Mouse (Mus musculus) cerebellum, postnatal 10 days (tissue): ENCODE measurements around the gene Map1s.

ENCODE experiments used
- DNase-seq, 2 experiments: peaks; one replicate each; pipeline ENCODE4 v3.0.0; 2021; ENCODE audit warnings: mixed read lengths in 2 of 2

Gene Map1s

DNA sequence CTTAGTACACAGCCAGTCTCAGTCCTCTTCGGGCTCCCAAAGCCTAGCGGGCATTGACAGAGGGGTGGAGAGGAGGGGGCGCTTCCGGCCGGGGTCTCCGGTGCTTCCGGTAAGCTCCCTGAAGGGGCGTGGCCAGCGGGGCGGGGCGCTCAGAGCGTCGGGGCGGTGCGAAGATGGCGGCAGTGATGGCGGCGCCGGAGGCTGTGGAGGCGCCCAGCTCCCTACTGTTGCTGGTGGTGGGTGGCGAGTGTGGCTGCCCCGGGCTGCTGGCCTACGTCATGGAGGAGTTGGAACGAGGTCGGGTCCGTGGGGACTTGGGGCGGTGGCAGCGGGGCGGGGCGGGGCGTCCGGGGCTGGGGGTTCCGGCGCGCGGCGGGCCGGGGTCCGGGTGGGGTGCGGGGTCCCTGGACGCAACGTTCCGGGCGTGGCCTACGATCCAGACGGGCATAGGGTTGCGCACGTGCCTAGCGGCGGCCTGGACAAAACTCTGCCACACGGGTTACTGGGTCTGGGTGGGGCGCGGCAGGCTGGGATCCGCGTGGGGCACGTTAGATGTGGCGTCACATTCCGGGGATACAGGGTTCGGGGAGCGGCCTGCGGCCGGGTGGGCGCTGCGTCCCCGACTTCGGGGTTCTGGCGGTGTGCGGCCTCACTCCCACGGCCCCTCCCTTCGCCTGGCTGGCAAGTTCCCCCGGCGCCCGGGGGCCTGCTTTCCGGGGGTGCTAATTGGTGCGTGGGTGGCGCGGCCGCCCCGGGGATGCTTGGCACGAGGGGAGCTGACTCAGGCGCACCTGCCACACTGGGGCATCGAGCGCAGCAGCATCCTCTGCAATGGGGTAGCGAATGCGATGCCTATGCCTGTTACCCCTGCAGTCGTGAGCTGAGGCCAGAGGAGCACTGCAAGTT, at the start of gene Map1s:
Gene Map1s (plus strand): TSS at position 102 of the 906 bp plus-strand sequence.
- peak; percentile 97 to 98 for DNase-seq

DNA sequence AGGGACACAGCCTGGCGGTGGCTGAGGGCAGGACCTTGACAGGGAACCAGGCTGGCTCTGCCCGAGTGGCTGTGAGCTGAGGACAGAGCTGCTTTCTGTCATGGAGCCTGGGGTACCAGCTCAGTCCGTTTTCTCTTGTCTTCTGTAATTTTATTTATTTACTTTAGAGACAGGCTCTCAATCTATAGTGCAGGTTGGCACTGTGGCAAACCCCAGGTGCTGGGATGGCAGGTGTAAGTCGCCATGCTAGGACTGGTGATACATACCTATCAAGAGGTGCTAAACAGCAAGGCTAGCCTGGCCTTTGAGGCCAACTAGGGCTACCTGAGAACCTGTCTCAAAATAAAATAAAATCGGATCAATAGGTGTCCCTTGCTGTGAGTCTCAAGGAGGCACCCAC, 49.7 kb upstream of the Map1s start:
- DNase-seq: no peak

DNA sequence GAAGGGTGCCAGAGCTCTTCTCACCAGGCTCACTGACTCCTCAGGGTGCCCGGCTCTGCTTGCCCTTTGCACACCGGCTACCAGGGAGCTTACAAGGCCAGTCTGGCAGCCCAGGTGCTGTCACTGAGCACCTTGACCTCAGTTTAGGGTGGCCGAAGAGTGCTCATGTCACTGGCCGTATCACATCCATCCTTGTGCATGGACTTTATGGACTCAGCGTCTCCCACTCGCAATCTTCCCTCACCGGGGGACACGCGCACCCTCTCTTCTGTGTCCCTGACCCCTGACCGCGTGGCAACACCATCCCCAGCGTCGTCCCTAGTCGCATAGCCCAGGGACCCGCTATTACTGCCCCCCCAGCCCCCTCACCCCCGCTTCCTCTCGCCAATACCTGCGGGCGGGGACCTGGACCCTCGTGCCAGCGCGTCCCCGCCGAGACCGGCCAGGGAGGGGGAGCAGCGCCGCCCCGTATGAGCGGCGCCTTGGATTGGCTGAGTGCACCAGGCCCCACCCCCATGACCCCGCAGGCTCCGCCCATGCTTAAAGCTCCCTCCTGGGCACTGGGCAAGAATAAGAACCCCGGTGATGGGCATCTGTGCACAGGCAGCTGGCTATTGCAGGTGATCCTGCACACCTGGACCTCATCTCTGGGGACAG, 49.1 kb upstream of the Map1s start:
- peak; percentile 85 to 87 for DNase-seq

DNA sequence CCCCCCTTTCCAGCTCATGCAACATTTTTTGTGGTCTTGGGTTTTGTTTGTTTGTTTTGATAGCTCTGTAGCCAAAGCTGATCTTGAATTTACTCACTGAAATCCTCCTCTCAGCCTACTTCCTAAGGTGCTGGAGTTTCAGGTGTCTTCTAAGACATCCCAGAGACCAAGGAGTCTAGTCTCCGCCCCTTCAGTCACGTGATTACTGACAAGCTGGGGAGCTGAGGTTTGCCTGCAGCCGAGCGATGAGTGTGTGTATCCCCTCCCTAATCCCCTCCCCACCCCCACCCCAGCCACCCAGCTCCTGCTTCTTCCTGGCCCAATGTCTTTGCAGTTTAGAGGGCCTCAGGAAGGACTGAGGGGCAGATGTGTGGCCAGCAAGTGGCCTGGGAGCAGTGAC, 48.2 kb upstream of the Map1s start:
- DNase-seq: no peak

DNA sequence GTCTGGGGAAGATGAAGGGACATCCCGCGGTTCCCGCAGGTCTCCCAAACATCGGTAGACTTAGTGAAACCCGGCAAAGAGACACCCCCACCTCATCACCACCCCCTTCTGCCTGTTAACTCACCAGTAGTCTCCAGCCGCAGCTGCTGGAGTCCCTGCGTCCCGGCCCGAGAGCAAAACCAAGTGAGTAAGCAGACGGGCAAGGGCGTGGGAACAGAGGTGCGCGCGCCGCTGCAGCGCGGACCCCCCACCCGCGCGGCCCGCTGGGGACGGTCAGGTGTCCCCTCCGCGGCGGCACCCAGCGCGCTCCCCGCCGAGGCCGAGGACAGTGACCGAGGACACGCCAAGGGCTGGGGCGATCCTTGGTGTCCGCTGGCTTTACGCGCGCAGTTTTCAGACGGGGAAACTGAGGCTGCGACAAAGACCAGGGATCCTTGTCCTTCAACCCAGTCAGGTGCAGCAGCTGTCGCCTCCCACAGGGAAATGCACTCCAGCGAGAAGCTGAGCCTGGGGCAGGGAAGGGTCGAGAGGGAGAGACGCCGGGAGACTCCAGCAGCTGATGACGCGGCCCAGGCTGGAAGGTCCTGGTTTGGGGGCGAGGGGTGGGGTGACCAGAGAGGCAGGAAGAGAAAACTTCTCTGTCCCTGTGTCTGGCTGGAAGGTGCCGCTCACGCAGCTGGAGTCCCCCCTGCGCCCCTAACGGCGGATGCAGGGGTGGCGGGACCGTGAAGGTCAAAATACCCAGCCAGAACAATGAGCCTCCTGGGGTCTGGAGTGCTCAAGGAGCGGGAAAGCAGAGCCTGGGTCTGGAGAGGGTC, 42.7 kb upstream of the Map1s start, which contains the start of gene Kcnn1:
Gene Kcnn1 (minus strand): TSS at position 435 of the 818 bp plus-strand sequence.
- DNase-seq: peak in 1 of 2 experiments; percentile 40

DNA sequence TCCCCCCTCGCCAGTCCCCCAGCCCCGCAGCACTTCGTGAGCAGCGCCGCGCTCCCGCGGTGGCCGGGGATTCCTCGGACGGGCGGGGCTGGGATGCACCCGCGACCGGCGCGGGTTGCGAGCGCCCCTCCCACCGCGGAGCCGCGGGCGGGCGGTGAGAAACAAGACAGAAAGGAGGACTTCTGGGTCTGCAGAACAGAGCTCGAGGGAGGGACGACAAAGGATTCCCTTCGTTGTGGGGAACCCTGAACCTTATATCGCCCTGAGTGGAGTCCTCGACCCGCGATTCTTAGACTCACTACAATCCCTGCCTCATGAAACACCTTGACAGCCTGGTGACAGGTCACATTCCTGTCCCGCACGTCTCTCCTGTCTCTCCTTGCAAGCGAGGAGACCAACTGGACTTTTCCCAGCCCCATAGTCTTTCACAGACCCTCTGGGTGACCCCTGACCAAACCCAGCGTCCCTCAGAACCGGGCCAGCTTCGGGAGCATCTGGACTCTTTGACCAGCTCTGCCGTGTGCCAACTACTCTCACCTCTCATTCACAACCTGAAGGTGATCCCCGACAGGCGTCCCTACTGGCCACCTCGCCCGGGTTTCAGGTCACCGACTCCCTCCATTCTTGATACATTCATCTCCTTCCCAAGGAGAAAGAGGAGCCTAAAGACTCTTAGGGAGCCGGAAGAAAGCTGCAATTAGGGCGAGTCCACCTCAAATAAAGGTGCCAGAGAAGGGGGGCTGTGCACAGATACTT, 41.6 kb upstream of the Map1s start:
- DNase-seq: peak in 1 of 2 experiments; percentile 65

DNA sequence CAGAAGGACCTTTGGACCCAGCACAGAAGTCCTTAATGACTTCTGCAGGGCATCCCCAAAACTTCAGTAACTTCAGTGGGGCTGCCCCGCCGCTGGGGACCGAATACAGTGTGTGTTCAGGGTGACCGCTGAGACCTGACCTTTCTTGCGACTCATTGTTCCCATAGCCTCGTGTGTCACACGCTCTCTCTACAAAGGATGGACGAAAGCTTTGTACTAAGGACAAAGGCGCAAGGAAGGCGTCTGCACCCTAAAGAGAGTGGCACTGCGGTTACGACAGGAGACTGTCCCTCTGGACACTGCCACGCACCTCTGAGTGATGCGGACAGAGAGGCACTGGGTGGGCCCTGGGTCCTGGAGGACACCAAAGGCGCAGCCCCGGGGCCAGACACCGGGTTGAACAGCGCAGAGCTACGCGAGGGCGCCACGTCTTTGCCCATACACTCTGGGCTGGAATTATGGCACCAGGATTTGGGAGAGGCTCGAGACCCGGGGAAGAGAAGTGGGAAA, 41.0 kb upstream of the Map1s start:
- peak; percentile 62 to 67 for DNase-seq

DNA sequence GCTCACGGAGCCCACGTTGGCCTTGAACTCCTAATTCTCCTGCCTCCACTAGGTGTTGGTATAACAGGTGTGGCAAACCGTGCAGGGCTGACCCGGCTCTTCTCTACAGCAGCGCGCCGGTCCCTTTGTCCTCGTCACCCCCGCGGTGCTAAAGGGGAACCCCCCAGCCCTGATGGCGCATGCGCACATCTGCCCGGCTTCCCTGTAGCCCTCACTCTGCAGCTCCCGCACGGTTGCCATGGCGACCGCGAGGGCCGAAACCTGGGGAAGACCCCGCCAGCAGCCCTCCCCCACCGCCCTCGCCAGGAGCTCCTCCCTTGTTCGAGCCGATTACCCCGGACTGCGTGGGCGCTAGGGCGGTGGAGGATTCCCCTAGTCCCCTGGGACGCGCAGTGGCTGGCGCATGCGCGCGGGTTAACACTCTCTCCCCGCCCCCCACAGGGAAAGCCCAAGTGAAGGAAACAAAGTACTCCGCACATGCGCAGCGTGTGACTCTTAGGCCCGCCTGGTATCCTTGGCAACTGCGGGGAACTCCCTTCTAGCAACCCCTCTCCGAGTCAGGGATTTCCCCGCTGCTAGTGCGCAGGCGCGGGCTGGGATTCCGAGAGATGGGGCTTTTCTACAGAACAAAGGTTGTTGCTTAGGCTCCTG, 40.3 kb upstream of the Map1s start:
- peak; percentile 100 for DNase-seq

DNA sequence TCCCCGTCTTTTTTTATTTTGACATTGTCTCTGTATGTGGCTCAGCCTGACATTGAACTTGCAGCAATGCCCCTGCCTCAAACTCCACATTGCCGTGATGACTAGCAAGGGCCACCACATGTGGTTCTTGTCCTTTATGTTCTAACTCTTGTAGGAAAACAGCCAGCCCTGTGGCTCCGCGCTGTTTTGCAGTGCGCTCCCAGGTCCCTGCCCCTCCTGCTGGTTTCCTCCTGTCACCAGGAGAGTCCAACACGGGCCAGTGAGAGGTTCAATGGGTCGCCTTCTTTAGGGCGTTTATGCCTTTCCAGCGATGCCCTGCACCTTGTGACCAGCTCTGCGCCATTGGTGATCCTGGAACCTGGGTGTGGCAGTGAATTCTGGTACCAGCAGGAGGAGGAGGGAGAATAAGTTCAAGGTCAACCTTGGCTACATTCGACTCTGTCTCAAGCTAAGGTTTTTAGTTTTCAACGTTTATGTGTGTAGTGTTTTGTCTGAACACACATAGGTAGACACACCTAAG, 39.7 kb upstream of the Map1s start:
- DNase-seq: no peak

DNA sequence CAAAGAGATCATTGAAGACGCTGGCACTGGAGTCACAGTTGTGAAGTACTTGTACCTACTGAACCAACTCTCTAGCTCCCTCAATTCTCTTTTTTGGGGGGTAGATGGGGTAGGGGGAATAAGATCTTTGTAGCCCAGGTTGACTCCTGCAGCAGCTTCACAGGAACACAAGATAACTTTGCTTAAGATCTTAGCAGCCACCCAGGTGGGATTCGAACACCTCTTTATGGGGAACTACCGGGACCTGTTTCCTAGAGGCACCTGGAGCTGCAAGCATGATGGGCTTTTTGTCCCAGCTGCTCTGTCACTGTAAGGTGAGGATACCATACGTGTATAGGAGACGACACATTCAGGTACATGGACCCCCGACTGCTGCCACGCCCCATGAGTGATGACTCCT, 39.2 kb upstream of the Map1s start:
- no peak for DNase-seq

DNA sequence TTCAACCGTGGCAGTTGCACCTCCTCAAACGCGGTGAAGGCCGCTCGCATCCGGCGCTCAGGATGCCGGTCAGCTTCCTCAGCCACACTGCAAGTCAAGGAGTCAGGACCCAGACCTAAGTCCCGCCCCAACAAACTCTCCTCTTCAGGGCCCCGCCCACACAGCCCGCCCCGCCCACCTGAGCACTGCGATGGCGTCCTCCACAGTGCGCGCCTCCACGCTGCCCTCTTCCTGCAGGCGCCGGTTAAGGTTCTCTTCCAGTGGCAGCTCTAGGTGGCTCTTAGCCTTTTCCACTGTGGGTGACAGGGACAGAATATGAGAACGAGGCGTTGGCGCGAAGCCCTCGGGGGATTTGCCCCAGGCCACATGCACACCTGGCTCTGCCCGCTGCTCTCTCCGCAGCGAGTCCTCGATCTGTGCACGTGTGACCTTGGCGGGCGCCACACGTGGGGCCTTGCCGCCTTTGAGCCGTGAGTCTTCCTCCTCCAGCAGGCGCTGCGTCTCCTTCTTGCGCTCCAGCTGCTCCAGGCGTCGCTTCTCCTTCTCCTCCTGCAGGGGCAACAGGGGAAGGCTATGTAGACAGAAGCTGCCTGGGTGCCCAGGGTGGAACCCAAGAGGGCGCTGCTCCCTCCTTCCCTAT, 37.1 kb upstream of the Map1s start:
- DNase-seq: peak; percentile 50 to 60

DNA sequence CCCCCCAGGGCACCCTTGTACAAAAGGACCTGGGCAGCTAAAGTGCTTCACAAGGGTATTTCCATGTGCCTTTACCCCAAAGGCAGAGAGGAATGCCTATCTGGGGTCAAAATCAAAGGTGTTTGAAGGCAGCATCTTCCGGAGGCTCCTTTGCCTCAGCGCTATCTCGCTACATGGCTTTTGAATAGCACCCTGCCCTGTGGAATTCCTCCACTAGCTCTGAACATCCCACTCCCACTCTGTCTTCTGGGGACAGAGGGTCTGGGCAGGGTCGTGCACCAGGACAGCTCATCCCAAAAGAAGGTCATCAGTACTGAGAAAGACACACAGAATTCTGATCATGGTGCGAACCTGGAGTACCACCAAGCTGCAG, 36.5 kb upstream of the Map1s start:
- no peak for DNase-seq

DNA sequence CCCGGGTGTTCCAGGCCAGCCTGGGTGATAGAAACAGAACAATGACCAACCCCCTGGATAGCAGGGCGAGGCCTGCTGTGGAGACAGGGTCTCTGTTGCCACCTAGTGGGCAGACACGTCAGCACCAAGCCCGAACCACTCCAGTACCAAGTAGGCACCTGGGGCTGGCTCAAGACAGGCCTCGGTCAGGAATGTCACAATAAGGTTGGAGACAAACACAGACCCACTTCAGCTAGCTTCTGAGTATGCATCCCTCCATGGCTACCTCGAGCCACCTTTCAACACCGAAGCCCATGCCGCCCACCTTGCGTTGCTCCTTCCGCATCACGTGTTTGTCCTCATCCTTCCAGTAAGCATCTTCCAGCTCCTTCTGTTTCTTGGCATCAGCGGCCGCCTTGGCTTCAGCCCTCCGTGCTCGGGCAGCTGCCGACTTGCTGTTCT, 36.1 kb upstream of the Map1s start:
- peak; percentile 88 to 89 for DNase-seq

DNA sequence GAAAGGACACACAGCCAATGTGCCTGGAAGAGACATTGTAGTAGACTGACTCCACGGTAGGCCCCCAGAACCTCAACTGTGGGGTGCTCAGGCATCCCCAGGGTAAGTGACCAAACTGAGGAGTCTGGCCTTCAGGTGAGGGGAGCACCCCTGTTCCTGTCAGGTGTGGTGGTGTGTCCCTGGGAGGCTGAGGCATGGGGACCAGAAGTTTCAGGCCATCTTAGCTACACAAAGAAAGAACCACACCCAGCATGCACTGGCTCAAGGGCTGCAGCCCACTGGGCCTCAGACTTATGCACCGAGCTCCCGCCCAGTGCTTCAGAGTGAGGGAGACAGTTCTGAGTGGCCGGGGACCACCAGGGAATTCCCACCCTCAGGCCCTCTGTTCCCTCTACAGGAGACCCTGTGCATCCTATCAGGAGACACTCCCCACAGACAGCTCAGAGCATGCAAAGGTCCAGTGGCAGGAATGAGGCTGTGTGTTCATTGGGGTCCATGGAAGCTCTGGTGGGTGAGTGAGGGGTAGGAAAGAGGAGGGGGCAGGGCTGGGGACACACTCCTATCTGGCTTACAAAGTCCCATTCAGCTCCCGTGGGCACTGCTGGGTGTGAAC, 34.4 kb upstream of the Map1s start:
- DNase-seq: no peak

DNA sequence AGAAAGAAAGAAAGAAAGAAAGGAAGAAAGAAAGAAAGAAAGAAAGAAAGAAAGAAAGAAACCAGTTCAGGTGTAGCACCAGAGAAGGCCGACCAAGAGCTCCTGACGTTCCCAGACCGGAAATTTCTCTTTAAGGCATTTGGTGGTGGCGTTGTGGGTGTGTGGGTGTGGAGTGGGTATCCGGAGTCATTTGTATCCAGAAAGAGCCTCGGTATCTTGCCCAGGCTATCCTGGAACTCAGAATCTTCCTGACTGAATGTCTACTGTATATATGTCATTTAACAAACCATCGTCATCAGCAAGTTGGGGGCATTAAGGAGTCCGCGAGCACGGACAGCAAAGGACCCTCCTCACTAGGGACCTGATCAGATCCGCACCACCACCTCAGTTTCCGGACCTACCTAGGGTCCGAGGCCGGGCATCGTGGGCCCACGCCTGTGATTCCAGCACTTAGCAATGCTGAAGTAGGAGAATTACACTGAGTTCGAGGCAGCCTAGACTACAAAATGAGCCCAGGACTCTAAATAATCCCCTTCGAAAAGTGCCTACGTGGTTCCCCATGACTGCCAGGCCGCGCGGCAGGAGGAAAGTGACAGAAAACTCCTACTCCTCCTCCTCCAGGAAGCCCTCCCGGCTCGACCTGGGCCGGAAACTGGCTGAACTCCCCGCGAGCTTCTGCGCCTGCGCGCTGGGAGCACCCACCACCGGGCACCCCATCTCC, 32.9 kb upstream of the Map1s start:
- no peak for DNase-seq

DNA sequence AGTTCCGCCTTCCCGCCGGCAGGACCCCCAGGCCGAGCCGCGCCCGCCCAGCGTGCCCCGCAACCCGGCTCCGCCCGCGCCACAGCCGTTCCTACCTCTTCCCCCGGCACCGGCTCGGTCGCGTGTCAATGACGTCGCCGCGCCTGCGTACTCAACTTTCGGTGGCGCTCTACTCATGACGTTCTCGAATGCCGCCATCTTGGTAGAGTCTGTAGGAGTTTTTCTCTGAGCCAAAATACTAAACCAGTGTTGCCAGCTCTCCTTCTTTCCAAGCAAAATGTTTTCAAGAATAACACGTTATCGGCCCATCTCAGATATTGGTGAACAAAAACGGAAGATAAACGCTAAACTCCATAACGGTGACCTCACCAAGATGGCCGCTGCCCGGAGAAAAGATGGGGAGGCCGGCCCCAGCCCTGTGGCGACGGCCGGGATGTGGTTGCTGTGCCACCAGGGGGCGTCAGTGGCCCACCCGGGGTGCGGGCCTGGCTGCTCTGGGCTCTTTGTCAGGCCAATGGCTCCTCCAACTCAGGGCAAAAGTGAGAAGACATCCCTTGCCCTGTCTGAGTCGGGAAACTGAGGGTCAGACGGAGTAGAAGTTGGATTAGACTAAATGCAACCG, 32.3 kb upstream of the Map1s start, which contains the start of gene Ccdc124:
Gene Ccdc124 (minus strand): TSS at position 572 of the 622 bp plus-strand sequence.
- peak; percentile 98 for DNase-seq

DNA sequence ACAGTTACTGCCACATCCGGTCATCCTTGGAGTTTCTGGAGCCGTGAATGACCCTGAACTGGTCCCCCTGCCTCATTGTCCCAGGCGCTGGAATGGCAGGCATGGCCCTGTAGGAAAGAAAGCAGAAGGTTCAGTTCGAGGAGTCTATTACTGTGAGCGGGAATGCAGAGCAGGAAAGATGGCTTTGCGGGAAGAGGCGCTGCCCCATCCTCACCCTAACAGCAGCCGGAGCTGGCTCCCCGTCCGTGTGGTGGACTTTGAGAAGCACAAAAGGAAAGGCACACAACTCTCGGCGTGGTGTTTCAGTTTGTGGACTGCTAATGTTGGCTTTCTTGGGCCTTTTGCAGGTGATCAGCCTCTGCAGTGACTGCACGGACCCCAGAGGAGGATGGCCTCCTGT, 31.3 kb upstream of the Map1s start:
- DNase-seq: peak in 1 of 2 experiments; percentile 11

DNA sequence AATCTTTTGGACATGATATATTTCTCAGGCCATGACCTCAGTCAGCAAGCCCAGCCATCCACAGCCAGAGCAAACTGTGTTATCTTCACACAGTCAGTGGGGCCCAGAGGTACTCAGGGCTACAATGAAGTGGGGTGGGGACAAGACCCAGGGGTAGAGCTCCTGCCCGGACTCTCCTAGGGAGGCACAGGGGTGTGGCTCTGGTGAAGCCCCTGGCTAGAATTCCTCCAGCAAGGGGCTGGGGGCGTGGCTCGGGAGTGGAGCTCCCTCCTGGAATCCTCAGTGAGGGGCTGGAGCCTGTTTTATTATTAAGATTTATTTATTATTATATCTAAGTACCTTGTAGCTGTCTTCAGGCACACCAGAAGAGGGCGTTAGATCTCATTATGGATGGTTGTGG, 29.4 kb upstream of the Map1s start:
- peak in 1 of 2 experiments; percentile 9 for DNase-seq

DNA sequence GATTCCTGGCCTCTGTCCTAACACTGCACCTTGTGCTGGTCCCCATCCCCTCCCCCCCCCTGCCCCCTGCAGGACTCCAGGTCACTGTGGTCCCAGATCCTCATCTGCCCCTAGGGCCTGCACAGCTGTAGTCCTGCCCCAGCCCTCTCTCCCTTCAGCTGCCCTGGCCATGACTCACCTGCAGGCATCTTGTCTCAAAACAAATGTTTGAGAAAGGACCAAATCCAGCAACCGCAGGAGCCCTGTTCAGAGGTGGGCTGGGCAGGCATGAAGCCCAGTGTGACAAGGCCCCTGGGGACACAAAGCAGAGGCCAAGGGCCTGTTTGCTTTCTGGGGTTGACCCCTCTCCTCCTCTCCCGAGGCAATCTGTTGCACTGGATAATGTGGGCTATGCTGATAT, 27.6 kb upstream of the Map1s start:
- peak; percentile 15 to 20 for DNase-seq
